Mouse (Mus musculus): Measurements from ENCODE around the gene Rcor3.

DNA sequence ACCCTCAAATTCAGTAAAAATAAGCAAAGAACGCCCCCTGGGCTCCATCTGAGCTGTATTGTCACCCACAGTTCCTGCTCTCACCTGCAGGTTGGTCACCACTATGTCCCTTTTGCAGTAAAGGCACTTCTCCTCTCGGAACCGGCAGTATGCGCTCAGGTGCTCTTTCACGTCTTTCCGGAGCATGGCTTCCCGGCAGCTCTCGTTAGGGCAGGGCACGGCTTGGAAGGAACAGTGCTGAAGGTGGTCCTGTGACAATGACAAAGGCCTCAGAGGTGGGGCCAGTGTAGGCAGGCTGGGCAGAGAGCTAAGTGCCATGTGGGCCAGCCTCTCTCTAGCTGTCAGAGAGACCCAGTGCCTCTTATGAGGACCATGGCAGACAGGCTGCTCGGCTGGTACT lies 79.0 kb downstream of the Rcor3 start:
- no peak for TF ChIP-seq CTCF (IDR thresholded peaks at IDR 0.05; ENCODE audit: borderline replicate concordance, extremely low read depth, insufficient read depth, insufficient read length)
- no peak for TF ChIP-seq POLR2A (IDR thresholded peaks at IDR 0.05; ENCODE audit: borderline replicate concordance, extremely low read depth, insufficient read depth, insufficient read length, poor library complexity, severe bottlenecking)

Measured in brain, embryonic 14.5 days (tissue).